Mouse (Mus musculus) gastrocnemius, adult 18-20 months (tissue): ENCODE data around the gene Lrrc3. TPM values are rescaled to one million over a fixed set of nuclear protein-coding genes. Genes with fewer than 3 reads are reported as not detected.

ENCODE experiments used
- DNase-seq: peaks from one replicate; pipeline ENCODE4 v3.0.0; 2021; ENCODE audit warnings: low spot score
- total RNA-seq, 2 experiments: library from RNA; stranded (reverse); gene quantifications; 2 replicates each; pipeline ENCODE4 v1.2.3; 2021

The Lrrc3 gene
- total RNA-seq, 2 experiments from 2014 or later: 0.23 to 0.28 TPM

DNA sequence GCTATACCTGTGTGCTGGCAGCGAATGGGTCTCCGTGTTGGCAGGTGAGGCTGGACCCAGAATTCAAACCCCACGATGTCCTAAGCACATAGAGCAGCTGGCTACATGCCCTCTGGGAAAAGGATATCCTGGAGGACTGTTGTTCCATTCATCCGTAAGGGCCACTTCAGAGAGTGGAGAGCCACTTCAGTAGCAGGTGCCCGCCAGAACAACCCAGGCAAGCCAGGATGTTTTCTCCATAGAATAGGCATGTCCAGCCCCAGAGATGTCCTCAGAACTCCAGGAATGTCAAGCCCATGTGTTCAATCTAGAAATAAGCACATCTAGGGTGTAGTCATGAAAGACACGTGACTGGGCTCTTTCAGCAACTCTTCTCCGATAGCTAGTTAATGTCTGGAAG is 32.7 kb downstream of the Lrrc3 start:
- DNase-seq: no peak

DNA sequence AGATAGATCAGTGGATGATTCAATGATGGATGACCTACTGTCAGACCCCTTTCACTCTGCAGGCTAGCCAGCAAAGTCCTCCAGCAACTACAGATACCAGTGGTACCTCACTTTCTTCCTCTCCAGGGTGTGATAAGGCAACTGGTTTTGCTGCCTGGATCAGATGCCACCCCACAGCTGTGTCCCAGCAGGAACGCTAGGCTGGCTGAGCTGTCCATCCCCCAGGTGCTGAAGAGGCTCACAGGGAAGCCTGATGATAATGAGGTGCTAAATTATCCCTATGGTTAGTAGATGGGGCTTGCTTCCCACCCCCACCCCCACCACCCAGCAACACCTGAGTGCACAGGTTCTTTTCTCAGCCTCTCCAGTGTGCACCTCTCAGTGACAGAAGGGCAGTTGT is 34.8 kb downstream of the Lrrc3 start:
- no peak for DNase-seq

DNA sequence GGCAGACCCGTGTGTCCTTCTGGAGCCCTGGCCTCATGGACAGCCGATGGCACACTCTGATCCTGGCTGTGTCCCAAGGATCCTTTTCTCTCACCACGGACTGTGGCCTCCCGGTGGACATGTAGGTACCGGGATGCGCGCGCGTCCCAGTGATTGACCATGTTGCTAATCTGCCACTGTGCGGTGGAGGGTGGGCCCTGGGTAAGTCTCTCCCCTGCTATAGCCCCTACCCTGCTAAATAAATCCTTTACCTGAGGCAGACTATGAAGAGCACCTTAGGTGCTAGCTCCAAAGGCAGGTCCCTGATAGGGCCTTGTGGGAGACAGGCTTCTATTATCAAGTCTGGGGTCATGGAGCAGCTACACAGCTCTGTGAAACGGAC is 37.6 kb downstream of the Lrrc3 start:
- DNase-seq: no peak

DNA sequence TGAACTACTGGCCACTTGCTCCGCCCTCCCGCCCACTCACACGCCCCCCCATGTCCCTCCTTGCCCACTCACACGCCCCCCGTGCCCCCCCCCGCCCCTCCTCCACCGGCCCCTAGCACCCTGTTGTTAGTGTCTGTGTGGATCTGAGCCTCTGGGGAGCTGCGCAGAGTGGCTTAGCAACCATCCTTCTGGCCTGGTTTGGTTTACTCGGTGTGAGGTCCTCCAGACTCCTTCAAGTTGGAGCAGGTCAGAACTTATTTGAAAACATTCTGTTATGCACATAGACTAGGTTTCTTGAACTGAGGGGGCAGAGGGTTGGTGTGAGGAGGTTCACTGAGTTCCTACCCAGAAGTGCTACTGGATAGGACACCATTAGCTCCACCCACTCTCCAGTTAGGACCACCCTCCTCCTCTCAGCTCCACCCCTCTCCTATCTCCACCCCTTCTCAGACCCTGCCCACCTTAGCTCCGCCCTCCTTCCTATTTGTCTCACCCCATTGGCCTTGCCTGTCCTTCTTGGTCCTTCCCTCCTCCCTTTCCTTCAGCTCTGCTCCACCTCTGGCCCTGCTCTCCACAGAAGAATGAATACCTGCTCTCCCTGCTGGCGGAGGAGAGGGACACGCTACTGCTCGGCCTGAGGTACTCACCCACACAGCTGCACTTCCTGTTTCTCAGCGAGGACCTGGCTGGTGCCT is 38.1 kb downstream of the Lrrc3 start:
- no peak for DNase-seq

DNA sequence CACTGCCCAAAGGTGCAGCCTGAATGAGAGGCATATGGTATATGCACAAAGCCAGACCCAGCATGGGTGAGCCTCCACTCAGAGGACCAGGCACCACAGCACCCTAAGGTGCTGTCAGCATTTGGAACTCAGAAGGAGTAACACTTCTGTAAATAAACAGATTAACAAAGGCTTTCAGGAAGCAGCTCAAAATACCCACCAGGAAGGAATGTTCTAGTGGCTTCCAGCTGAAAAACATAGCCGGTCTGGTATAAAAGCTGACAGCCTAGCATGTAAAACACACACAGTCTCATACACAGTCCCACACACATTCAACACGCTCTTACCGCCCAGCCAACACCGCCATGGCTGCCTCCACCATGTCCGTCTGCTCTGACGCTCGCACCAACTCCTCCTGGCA is 40.7 kb downstream of the Lrrc3 start, which contains the start of gene Gm3285:
Gene Gm3285, plus strand, starts transcription at position 301 of the 400 bp plus-strand sequence.
- DNase-seq: no peak

DNA sequence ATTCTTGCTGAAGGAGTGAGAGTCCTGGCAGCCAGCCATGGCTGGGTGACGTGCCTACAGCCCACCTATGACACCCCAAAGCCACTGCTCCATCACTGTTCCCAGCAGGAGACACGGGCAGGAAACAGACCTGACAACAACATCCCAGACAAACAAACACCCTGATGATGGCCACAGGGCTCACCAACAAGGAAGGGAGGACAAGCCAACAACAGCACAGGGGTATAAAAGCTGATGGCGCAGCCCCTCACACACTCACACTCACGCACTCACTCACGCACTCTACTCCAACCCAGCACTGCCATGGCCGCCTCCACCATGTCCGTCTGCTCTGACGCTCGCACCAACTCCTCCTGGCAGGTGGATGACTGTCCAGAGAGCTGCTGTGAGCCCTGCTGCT is 49.8 kb downstream of the Lrrc3 start, which contains the start of gene Gm10318:
Gene Gm10318, plus strand, starts transcription at position 301 of the 400 bp plus-strand sequence.
- DNase-seq: no peak

Other genes starting within 250 kb of the Lrrc3 start
- gene Tspear, start 216.0 kb downstream of the Lrrc3 start, total RNA-seq: not detected
- gene Gm19402, start 211.8 kb downstream of the Lrrc3 start, total RNA-seq: not detected
- not detected for gene Gm9508, start 205.3 kb downstream of the Lrrc3 start, total RNA-seq
- not detected for gene Gm10272, start 195.9 kb downstream of the Lrrc3 start, total RNA-seq
- not detected for gene Gm10024, start 191.1 kb downstream of the Lrrc3 start, total RNA-seq
- not detected for gene Gm10142, start 186.7 kb downstream of the Lrrc3 start, total RNA-seq
- not detected for gene Krtap12-1, start 181.9 kb downstream of the Lrrc3 start, total RNA-seq
- gene Gm10100, start 176.1 kb downstream of the Lrrc3 start, total RNA-seq: not detected
- not detected for gene Gm18596, start 159.9 kb downstream of the Lrrc3 start, total RNA-seq
- gene Gm9736, start 151.2 kb downstream of the Lrrc3 start, total RNA-seq: not detected
- not detected for gene Gm3233, start 142.9 kb downstream of the Lrrc3 start, total RNA-seq
- gene Gm3238, start 131.2 kb downstream of the Lrrc3 start, total RNA-seq: not detected
- gene Gm7138, start 125.6 kb downstream of the Lrrc3 start, total RNA-seq: not detected
- gene Gm3250, start 120.0 kb downstream of the Lrrc3 start, total RNA-seq: not detected
- gene Gm7137, start 114.3 kb downstream of the Lrrc3 start, total RNA-seq: not detected
- gene Gm9639, start 107.5 kb downstream of the Lrrc3 start, total RNA-seq: not detected
- not detected for gene Gm19668, start 103.4 kb downstream of the Lrrc3 start, total RNA-seq
- not detected for gene Gm9507, start 90.7 kb downstream of the Lrrc3 start, total RNA-seq
- not detected for gene Gm2696, start 87.9 kb downstream of the Lrrc3 start, total RNA-seq
- gene Krtap10-4, start 75.4 kb downstream of the Lrrc3 start, total RNA-seq: not detected
- not detected for gene Krtap10-10, start 66.6 kb downstream of the Lrrc3 start, total RNA-seq
- not detected for gene Gm36176, start 55.7 kb downstream of the Lrrc3 start, total RNA-seq
- not detected for gene Gm10318, start 49.7 kb downstream of the Lrrc3 start, total RNA-seq
- not detected for gene Gm3285, start 40.6 kb downstream of the Lrrc3 start, total RNA-seq
- gene Trpm2, start 68.0 kb upstream of the Lrrc3 start, total RNA-seq: under 1 TPM; 0.07 to 0.26 TPM
- gene 1810043G02Rik, start 76.0 kb upstream of the Lrrc3 start, total RNA-seq: 1 to 10 TPM; 4.1 to 4.6 TPM
- 1 to 10 TPM; 5.9 to 7.0 TPM for gene Pfkl, start 107.5 kb upstream of the Lrrc3 start, total RNA-seq
- gene Dnmt3l, start 139.4 kb upstream of the Lrrc3 start, total RNA-seq: not detected
- gene Aire, start 141.1 kb upstream of the Lrrc3 start, total RNA-seq: not detected
- 1 to 10 TPM; 1.3 to 1.5 TPM for gene Icosl, start 166.8 kb upstream of the Lrrc3 start, total RNA-seq